ENCODE assay signal across 8 mouse cellular contexts in genomic region chr3:36612687-36613086, GRCm38 (mm10). TPM values are rescaled to one million over a fixed set of nuclear protein-coding genes. Genes with fewer than 3 reads are reported as not detected.
DNase-seq lines count a peak whose midpoint lies in the region; ATAC-seq and TF ChIP-seq lines count a peak whose summit lies in the region.

No protein-coding gene starts in this region.

- H3K36me3 ChIP-seq in thymus, adult 2 months (ENCODE audit: control insufficient read depth, insufficient read depth, low read length) = no peaks in the 10 kb centered on the region
- no peaks in the 10 kb centered on the region for H3K36me3 ChIP-seq in limb, embryonic 13.5 days

- H3K9me3 ChIP-seq in limb, embryonic 13.5 days = no peaks in the 10 kb centered on the region

- H3K27ac ChIP-seq in thymus, adult 2 months (ENCODE audit: control insufficient read depth, insufficient read depth, low read length) = no peak overlapping the region
- H3K27ac ChIP-seq in limb, embryonic 13.5 days = no peak overlapping the region
- H3K27ac ChIP-seq in olfactory bulb, adult 2 months (ENCODE audit: insufficient read depth, low read depth, low read length) = 0 out of 2 replicates have a peak overlapping the region, but pooled peaks have one; percentile 34

- no peak for TF ChIP-seq POLR2A in thymus, adult 2 months (IDR thresholded peaks at IDR 0.05; ENCODE audit: control insufficient read depth, extremely low read depth, insufficient read depth, low read length, poor library complexity)
- TF ChIP-seq POLR2A in olfactory bulb, adult 2 months (IDR thresholded peaks at IDR 0.05; ENCODE audit: insufficient read depth, low read depth, low read length) = no peak

- peak overlapping the region; percentile 73 for H3K9ac ChIP-seq in limb, embryonic 13.5 days

- H3K4me1 ChIP-seq in thymus, adult 2 months (replicated peaks; ENCODE audit: control insufficient read depth, insufficient read depth, low read length) = peaks cover 5% of the 10 kb centered on the region
- peaks cover 9% of the 10 kb centered on the region; the same call in 1 of the 2 replicates for H3K4me1 ChIP-seq in limb, embryonic 13.5 days
- 0 out of 2 replicates have a peak, but pooled peaks cover 4% of the 10 kb centered on the region for H3K4me1 ChIP-seq in olfactory bulb, adult 2 months (ENCODE audit: control insufficient read depth, insufficient read depth, low read length)

- H3K4me3 ChIP-seq in thymus, adult 2 months (ENCODE audit: control insufficient read depth, insufficient read depth, low read length) = peak overlapping the region; percentile 50
- H3K4me3 ChIP-seq in limb, embryonic 13.5 days = peak overlapping the region; percentile 55
- H3K4me3 ChIP-seq in olfactory bulb, adult 2 months (ENCODE audit: insufficient read depth, low read depth, low read length) = peak overlapping the region; percentile 63

- DNase-seq in cerebellum, adult 18-20 months = peak; percentile 9 to 24
- DNase-seq in cerebellum, adult 8-10 months = no peak
- DNase-seq in thymus, adult 2 months = no peak
- no peak for DNase-seq in thymus, postnatal 0 days (ENCODE audit: low spot score)
- DNase-seq in adrenal gland, adult 2 months = no peak
- DNase-seq in layer of hippocampus, postnatal 10 days (ENCODE audit: low spot score in 2 of 2) = no peak

- WGBS in thymus, adult 2 months = 45% methylated on average over 6 of the region's 6 CpGs
- 4% methylated on average over 6 of the region's 6 CpGs for WGBS in limb, embryonic 13.5 days
- 2% methylated on average over 6 of the region's 6 CpGs for WGBS in olfactory bulb, adult 2 months

- ATAC-seq in limb, embryonic 13.5 days (ENCODE audit: low FRiP score, low read depth) = peak; percentile 28; the same call in 1 of the 2 replicates

- no peaks in the 10 kb centered on the region for H3K27me3 ChIP-seq in thymus, adult 2 months (ENCODE audit: control insufficient read depth, insufficient read depth, low read length)
- no peaks in the 10 kb centered on the region for H3K27me3 ChIP-seq in limb, embryonic 13.5 days

- peak overlapping the region; percentile 69 for H3K4me2 ChIP-seq in limb, embryonic 13.5 days (replicated peaks)

- TF ChIP-seq CTCF in thymus, adult 2 months (IDR thresholded peaks at IDR 0.05; ENCODE audit: borderline replicate concordance, control insufficient read depth, extremely low read depth, insufficient read depth, low read length, poor library complexity) = no peak
- TF ChIP-seq CTCF in olfactory bulb, adult 2 months (IDR thresholded peaks at IDR 0.05; ENCODE audit: insufficient read depth, low read depth, low read length) = no peak

RNA-seq across cellular contexts. Expression of gene Bbs7, which starts 0.6 kb away (rescaled TPM):
- polyA plus RNA-seq in thymus, adult 2 months (2012; rRNA removed) = 1.0 and 2.4 TPM in 2 replicates
- 5.0 and 6.8 TPM in 2 replicates for polyA plus RNA-seq in thymus, postnatal 0 days (2015; fragmentation: Nextera tagmentation; extraction: Ambion mirVana)
- polyA plus RNA-seq in limb, embryonic 13.5 days (2015; fragmentation: Nextera tagmentation; extraction: Ambion mirVana) = 19.8 and 19.9 TPM in 2 replicates
- polyA plus RNA-seq in olfactory bulb, adult 2 months (2012; ENCODE audit: insufficient read depth, insufficient read length, low replicate concordance, missing spikeins) = not detected in 2 replicates
- 10 to 100 TPM in 1 of 2 experiments, 1 to 10 TPM in 1; 9.8 to 14.0 TPM for total RNA-seq in adrenal gland, adult 2 months (2021)
- 0.95 and 1.1 TPM in 2 replicates for polyA plus RNA-seq in adrenal gland, adult 2 months (2012; rRNA removed)
- total RNA-seq in layer of hippocampus, postnatal 10 days (2021) = 10 to 100 TPM; 14.1 to 14.8 TPM

RNA-seq across cellular contexts. Expression of gene Ccna2, which starts 40.7 kb away (rescaled TPM):
- polyA plus RNA-seq in thymus, adult 2 months (2012; rRNA removed) = 196 and 359 TPM in 2 replicates
- polyA plus RNA-seq in thymus, postnatal 0 days (2015; fragmentation: Nextera tagmentation; extraction: Ambion mirVana) = 170 and 186 TPM in 2 replicates
- polyA plus RNA-seq in limb, embryonic 13.5 days (2015; fragmentation: Nextera tagmentation; extraction: Ambion mirVana) = 156 and 165 TPM in 2 replicates
- 155 TPM in 1 of 2 replicates, not detected in the other for polyA plus RNA-seq in olfactory bulb, adult 2 months (2012; ENCODE audit: insufficient read depth, insufficient read length, low replicate concordance, missing spikeins)
- 1 to 10 TPM; 1.5 to 4.1 TPM for total RNA-seq in adrenal gland, adult 2 months (2021)
- polyA plus RNA-seq in adrenal gland, adult 2 months (2012; rRNA removed) = 12.2 and 14.5 TPM in 2 replicates
- total RNA-seq in layer of hippocampus, postnatal 10 days (2021) = 1 to 10 TPM; 6.7 to 8.7 TPM

Comparison
In these comparisons a context has a peak if more than half of its experiments do, and no peak if none do; other contexts are left out.
1. DNase-seq: peak in cerebellum, adult 18-20 months (2 of 2); none in cerebellum, adult 8-10 months (single experiment), thymus, adult 2 months (single experiment), thymus, postnatal 0 days (single experiment), adrenal gland, adult 2 months (single experiment) and layer of hippocampus, postnatal 10 days (0 of 2).
2. Peak in every context shown above with its lines, with median percentiles within 50 percentile points of each other: H3K4me3 ChIP-seq.